Mouse (Mus musculus) pancreas, adult 10 weeks (tissue): ENCODE data around the gene Myl4. TPM values are rescaled to one million over a fixed set of nuclear protein-coding genes. Genes with fewer than 3 reads are reported as not detected.

Source experiments
- polyA plus RNA-seq: library from polyadenylated mRNA; stranded (reverse); fragments of 350-450 nt; fragmentation: Illumina TruSeq; extraction: RNeasy Lipid Tissue Mini Kit (QIAGEN cat#74804); gene quantifications from one replicate; pipeline ENCODE4 v1.2.3, GENCODE M21; 2015; ENCODE audit warnings: low read depth, low replicate concordance; ENCODE audit not compliant: insufficient read depth

Myl4 gene
- not detected for polyA plus RNA-seq

GRCm38 (mm10) chr11:104550406-104550974 is at the start of gene Myl4, which contains the start of gene Cdc27:
Myl4 (plus strand) TSS chr11:104550663.
Cdc27 (minus strand) TSS chr11:104550620.

GRCm38 (mm10) chr11:104607491-104608245 is 57.2 kb downstream of the Myl4 start, which contains the start of gene Itgb3:
Itgb3 (plus strand) TSS chr11:104608000.

Other genes starting within 250 kb of the Myl4 start
- 9.0 TPM for gene Kansl1, start 81.8 kb upstream of the Myl4 start, polyA plus RNA-seq
- 3.2 TPM for gene Cdc27, start within 50 bp of the Myl4 start, polyA plus RNA-seq
- 2.5 TPM for gene Itgb3, start 57.3 kb downstream of the Myl4 start, polyA plus RNA-seq
- gene Gm11639, start 135.0 kb downstream of the Myl4 start, polyA plus RNA-seq: not detected